Mouse (Mus musculus) subcutaneous adipose tissue, adult 2 months (tissue): ENCODE results near the gene Ift52. TPM values are rescaled to one million over a fixed set of nuclear protein-coding genes. Genes with fewer than 3 reads are reported as not detected.

ENCODE experiments used
- polyA plus RNA-seq: library from polyadenylated mRNA; depleted of rRNA; stranded (reverse); fragments of >200 nt; gene quantifications from 2 replicates; pipeline ENCODE4 v1.2.3, GENCODE M21; 2012; ENCODE audit warnings: low replicate concordance; rRNA removed

Gene Ift52
- polyA plus RNA-seq = 28.1 and 29.1 TPM in 2 replicates

GRCm38 (mm10) chr2:163016916-163017743, at the start of gene Ift52:
TSS of gene Ift52 (plus strand) at chr2:163017354.

GRCm38 (mm10) chr2:162987218-162987617, 29.9 kb upstream of the Ift52 start, which contains the start of gene Sgk2:
TSS of gene Sgk2 (plus strand) at chr2:162987330.

GRCm38 (mm10) chr2:163054335-163054840, 37.2 kb downstream of the Ift52 start, which contains the start of gene Mybl2:
TSS of gene Mybl2 (plus strand) at chr2:163054687.

GRCm38 (mm10) chr2:163087728-163088127, 70.6 kb downstream of the Ift52 start, which contains the start of gene Gtsf1l:
TSS of gene Gtsf1l (minus strand) at chr2:163087855.

Other genes with a start within 250 kb of the Ift52 start
- 73.0 and 127 TPM in 2 replicates for gene Srsf6, start 85.8 kb upstream of the Ift52 start, polyA plus RNA-seq
- 0.04 TPM in 1 of 2 replicates, not detected in the other for gene L3mbtl1, start 73.9 kb upstream of the Ift52 start, polyA plus RNA-seq
- not detected in 2 replicates for gene Sgk2, start 30.0 kb upstream of the Ift52 start, polyA plus RNA-seq
- 1.5 and 5.7 TPM in 2 replicates for gene Mybl2, start 37.3 kb downstream of the Ift52 start, polyA plus RNA-seq
- not detected in 2 replicates for gene Gtsf1l, start 70.5 kb downstream of the Ift52 start, polyA plus RNA-seq
- 2.1 and 6.6 TPM in 2 replicates for gene Tox2, start 185.8 kb downstream of the Ift52 start, polyA plus RNA-seq